Mouse (Mus musculus) monocyte, adult 2 months (primary cell): ENCODE measurements at regions not wholly inside any gene's neighbourhood (a gene's known extent, or its start where the extent isn't known, plus 50 kb on each side); places are given as distances from the start of the nearest gene placed in this dataset.

ENCODE experiments used
- DNase-seq, 2 experiments: peaks; one replicate each; pipeline ENCODE4 v3.0.0; 2022; ENCODE audit warnings: low spot score in 2 of 2, low read depth in 1 of 2

DNA sequence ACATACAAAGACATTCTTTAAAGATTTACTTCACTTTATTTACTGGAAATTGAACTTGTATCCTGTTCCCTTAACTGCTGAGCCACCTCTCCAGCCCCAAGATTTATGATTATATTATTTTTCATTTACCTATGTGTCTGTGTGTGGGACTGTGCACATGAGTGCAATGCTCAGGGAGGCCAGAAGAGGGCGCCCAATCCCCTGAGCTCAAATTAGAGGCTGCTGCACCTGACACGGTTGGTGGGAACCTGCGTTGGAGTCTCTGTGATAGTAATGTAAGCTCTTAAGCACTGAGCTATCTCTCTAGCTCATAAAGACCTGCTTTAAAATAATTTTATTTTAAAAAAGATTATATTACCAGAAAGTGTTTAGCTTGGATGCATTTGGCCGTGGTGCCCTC is 315.3 kb downstream of the Etnk1 start:
- no peak for DNase-seq

GRCm38 (mm10) chr6:143482868-143483267 is 315.8 kb downstream of the Etnk1 start:
- no peak for DNase-seq

DNA sequence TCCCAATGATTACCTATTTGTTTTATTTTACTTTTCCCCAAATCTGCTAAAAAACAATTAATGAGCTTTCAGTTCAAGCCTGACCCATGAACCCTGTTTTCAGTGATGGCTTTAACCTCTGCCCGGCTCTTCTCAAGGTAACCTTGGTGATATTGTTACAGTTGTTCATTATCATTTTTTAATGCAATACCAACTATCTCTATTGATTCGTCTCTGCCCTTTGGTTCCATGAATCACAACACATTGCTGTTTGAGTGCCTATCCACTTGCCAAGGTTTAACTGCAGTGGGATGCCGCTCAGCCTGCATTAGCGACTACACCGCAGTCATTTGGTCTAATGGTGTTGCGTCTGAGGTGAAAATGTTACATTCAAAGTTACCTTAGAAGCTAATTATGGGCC is 317.9 kb downstream of the Etnk1 start:
- DNase-seq = no peak

DNA sequence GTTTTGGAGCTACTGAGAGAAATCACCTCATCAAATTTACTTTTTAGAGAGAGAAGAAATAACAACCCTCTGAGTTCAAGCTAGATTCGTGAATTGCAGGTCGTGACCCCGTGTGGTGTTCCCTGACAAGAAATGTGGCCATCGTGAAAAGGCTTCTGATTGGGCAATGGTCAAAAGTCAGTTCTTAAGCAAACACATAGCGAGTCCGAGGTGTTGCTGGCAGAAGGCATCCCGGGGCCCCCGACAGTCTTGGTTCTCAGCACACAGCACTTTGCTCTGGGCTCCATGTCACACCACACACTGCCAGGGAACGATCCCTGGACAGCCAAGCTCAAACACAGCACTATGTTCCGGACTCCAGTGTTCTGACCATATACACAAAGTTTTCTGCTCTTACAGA is 320.0 kb downstream of the Etnk1 start:
- DNase-seq = no peak

- no peak for DNase-seq
Observed at GRCm38 (mm10) chr6:143490019-143490418, 323.0 kb downstream of the Etnk1 start.

DNA sequence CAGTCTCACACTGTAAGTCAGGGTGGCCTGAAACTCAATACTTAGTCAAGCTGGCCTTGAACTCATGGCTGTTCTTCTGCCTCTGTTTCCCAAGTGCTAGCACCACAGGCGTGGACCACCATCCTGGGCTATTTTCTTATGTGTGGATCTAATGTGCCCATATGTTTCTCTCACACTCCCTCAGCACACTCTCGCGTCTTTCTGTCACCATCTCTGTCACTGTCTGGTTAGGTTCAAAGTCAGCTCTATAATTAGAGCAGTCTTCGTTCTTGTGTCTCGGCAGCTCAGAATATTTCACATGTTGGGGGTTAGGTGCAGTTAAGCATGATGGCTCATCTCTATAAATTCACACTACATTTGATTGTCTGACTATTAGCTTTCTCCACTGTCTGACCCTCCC is 324.4 kb downstream of the Etnk1 start:
- no peak for DNase-seq

DNA sequence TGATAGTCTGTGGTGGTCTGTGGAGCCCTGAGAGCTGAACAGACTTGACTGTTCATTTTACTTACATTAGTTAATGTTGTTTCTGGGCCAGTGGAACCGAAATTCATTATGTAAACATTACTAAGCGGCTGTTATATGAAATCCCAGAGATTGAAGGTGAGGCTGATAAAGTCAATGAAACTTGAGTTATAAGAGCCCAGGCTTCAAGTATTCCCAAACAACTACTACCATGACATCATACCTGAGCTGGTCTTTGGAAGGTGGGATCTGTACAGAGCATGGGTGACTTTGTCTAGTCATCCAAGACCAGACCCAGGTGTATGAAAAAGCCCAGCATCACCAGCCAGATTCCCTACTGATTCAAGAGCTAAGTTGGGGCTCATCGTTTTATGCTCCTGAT is 326.5 kb downstream of the Etnk1 start:
- no peak for DNase-seq

GRCm38 (mm10) chr6:143494341-143494740 is 327.3 kb downstream of the Etnk1 start:
- no peak for DNase-seq

- DNase-seq = no peak
Observed at GRCm38 (mm10) chr6:143494886-143495285, 327.9 kb downstream of the Etnk1 start.

DNA sequence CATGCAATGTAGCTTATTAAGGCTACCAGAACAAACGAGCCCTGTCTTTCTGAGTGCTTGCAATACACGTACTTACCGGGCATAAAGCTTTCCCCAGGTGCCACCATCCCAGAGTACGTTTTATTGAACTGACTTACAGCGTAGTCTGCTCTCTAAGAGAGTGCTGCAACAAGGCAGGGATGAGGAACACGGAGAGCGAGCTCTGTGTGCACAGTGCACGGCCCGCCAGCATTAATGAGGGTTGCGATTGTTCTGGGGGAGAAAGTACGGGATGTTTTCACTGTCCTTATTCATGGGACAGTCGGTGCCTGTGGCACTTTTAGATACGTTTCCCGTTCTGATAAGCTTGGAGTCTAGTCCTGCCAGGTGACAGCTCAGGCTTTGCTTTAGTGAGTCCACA is 331.7 kb downstream of the Etnk1 start:
- no peak for DNase-seq

- DNase-seq = no peak
Observed at GRCm38 (mm10) chr6:143499259-143500043, 332.4 kb downstream of the Etnk1 start.

GRCm38 (mm10) chr6:143502803-143503202 is 335.8 kb downstream of the Etnk1 start:
- DNase-seq = no peak

GRCm38 (mm10) chr6:143503953-143504352 is 336.9 kb downstream of the Etnk1 start:
- DNase-seq = no peak

DNA sequence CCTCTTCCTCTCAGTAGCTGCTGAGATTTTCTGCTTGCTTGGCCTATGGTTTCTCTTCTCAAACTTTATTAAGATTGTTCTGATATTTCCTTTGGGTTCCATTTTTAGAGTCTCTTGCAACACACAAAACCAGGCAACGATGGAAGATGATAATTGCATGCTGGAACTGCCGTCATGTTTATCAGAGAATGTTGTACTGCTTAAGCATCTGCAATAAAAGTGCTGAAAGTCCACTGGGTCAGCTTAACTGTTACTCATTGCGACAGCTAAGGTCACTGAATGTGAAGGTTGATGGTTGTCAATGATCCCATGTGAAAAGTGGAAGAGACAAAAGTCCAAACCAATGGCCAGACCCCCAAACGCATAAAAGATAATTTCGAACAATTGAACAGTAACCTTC is 346.4 kb downstream of the Etnk1 start:
- no peak for DNase-seq

GRCm38 (mm10) chr6:143515137-143515536 is 348.1 kb downstream of the Etnk1 start:
- DNase-seq = no peak

DNA sequence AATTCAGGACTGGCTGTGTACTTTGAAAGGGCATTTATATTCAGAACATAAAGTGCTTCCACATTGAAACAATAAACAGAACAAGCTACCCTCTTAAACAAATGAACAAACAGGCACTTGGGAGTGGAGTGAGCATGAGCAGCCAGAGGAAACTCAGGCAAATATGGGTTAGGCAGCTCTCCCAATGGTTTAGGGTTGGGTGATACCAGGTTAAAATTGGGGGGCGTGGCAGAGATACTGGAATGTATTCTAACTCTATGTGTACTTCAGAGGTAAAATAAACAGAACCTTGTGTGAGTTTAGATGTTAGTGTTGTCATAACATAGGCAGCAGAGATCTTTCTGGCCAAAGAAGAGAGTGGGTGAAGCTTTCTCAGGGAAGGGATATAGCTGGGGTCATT is 349.7 kb downstream of the Etnk1 start:
- DNase-seq = no peak

DNA sequence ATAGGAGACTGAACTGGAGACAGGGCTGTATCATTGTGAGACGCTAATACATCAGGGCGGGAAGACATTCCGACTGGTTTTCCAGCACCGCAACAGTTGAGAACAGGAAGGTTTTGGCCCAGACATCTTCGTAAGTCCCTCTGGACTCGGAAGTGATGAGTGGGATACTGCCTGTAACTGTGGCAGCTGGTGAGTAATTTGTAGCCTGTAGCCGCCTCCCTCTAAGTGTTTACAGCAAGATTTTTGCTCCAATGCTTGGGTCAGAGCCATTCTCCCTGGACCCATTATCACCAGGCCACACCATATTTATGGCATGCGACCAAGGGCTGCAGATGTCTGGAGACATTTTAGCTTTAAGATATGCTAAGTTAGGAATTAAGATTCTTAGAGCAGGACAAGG is 351.5 kb downstream of the Etnk1 start:
- DNase-seq = no peak

- no peak for DNase-seq
Observed at GRCm38 (mm10) chr6:143519668-143520067, 352.6 kb downstream of the Etnk1 start.

- DNase-seq = no peak
Observed at GRCm38 (mm10) chr6:143525092-143525491, 358.1 kb downstream of the Etnk1 start.

GRCm38 (mm10) chr6:143528898-143529297 is 361.9 kb downstream of the Etnk1 start:
- no peak for DNase-seq

GRCm38 (mm10) chr6:143530372-143531224 is 363.6 kb downstream of the Etnk1 start:
- DNase-seq = no peak

DNA sequence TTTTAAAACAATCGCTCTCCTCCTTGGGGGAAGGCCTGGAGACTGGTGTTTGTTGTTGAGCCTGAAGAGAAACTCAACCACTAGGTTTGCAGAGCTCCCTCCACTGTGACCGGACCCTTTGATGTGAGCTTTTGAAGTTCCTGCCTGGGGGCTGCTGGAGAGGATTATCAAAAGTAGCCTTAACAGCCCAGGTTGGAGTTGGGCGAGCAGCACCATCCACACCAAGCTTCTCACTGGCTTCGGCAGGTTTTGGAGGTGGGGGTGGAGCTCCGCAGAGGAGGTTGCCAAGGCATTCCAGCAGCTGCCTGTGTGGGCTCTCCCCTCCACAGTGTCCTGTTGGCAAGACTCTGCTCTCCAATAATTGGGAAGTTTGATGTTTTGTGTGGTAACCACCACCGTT is 364.5 kb downstream of the Etnk1 start:
- DNase-seq = no peak
